Comparison of ENCODE assay signal across 9 mouse cellular contexts in genomic region chr9:55546176-55547010, GRCm38 (mm10). TPM values are rescaled to one million over a fixed set of nuclear protein-coding genes. Genes with fewer than 3 reads are reported as not detected.
DNase-seq lines count a peak whose midpoint lies in the region; ATAC-seq lines count a peak whose summit lies in the region.
"Had no signal": no experiment of that assay in that cellular context is flagged by ENCODE, and none has a peak within 500 bp of the region (broad histone marks: within the 10 kb centered on the region; RNA-seq: fewer than 3 reads in every experiment).

No protein-coding gene starts in this region.

- peak overlapping the region; percentile 29 for H3K4me3 ChIP-seq in forebrain, embryonic 13.5 days
- peak overlapping the region; percentile 28 for H3K4me3 ChIP-seq in hindbrain, embryonic 13.5 days
- peak overlapping the region; percentile 33 for H3K4me3 ChIP-seq in limb, embryonic 13.5 days
- H3K4me3 ChIP-seq in midbrain, embryonic 15.5 days, result peak overlapping the region; percentile 19; the same call in 1 of the 2 replicates

- peaks cover 97% of the 10 kb centered on the region for H3K27me3 ChIP-seq in forebrain, embryonic 13.5 days
- H3K27me3 ChIP-seq in hindbrain, embryonic 13.5 days, result peaks cover 99% of the 10 kb centered on the region
- peaks cover 88% of the 10 kb centered on the region for H3K27me3 ChIP-seq in limb, embryonic 13.5 days
- H3K27me3 ChIP-seq in midbrain, embryonic 15.5 days (replicated peaks), result peaks cover 74% of the 10 kb centered on the region

- no peak overlapping the region for H3K27ac ChIP-seq in forebrain, embryonic 13.5 days
- no peak overlapping the region for H3K27ac ChIP-seq in hindbrain, embryonic 13.5 days
- H3K27ac ChIP-seq in limb, embryonic 13.5 days, result no peak overlapping the region
- no peak overlapping the region for H3K27ac ChIP-seq in midbrain, embryonic 15.5 days

- DNase-seq in CD4-positive, CD25-positive, alpha-beta regulatory T cell, adult 2 months (ENCODE audit: low read depth, low spot score), result peak; percentile 66
- peak; percentile 26 for DNase-seq in adrenal gland, adult 8-10 months
- peak; percentile 51 for DNase-seq in thymus, postnatal 14 days
- DNase-seq in right cerebral cortex, postnatal 36 days (ENCODE audit: low spot score in 2 of 2), result no peak

- peaks cover 39% of the 10 kb centered on the region for H3K4me1 ChIP-seq in forebrain, embryonic 13.5 days
- H3K4me1 ChIP-seq in hindbrain, embryonic 13.5 days (replicated peaks), result peaks cover 37% of the 10 kb centered on the region
- H3K4me1 ChIP-seq in limb, embryonic 13.5 days, result peaks cover 50% of the 10 kb centered on the region
- peaks cover 35% of the 10 kb centered on the region for H3K4me1 ChIP-seq in midbrain, embryonic 15.5 days

- no peaks in the 10 kb centered on the region for H3K9me3 ChIP-seq in forebrain, embryonic 13.5 days (replicated peaks)
- H3K9me3 ChIP-seq in hindbrain, embryonic 13.5 days, result no peaks in the 10 kb centered on the region
- H3K9me3 ChIP-seq in limb, embryonic 13.5 days, result no peaks in the 10 kb centered on the region
- no peaks in the 10 kb centered on the region for H3K9me3 ChIP-seq in midbrain, embryonic 15.5 days

- H3K9ac ChIP-seq in forebrain, embryonic 13.5 days, result no peak overlapping the region
- no peak overlapping the region for H3K9ac ChIP-seq in hindbrain, embryonic 13.5 days
- H3K9ac ChIP-seq in limb, embryonic 13.5 days, result no peak overlapping the region
- H3K9ac ChIP-seq in midbrain, embryonic 15.5 days, result no peak overlapping the region

- H3K36me3 ChIP-seq in forebrain, embryonic 13.5 days (ENCODE audit: poor library complexity, severe bottlenecking), result no peaks in the 10 kb centered on the region
- H3K36me3 ChIP-seq in hindbrain, embryonic 13.5 days, result 0 out of 2 replicates have a peak, but pooled peaks cover under 1% of the 10 kb centered on the region
- H3K36me3 ChIP-seq in limb, embryonic 13.5 days, result no peaks in the 10 kb centered on the region
- H3K36me3 ChIP-seq in midbrain, embryonic 15.5 days (replicated peaks), result no peaks in the 10 kb centered on the region

- peak overlapping the region; percentile 47 for H3K4me2 ChIP-seq in forebrain, embryonic 13.5 days
- H3K4me2 ChIP-seq in hindbrain, embryonic 13.5 days, result peak overlapping the region; percentile 43
- peak overlapping the region; percentile 57 for H3K4me2 ChIP-seq in limb, embryonic 13.5 days (replicated peaks)
- H3K4me2 ChIP-seq in midbrain, embryonic 15.5 days, result peak overlapping the region; percentile 33

- peak; percentile 59 for ATAC-seq in forebrain, embryonic 13.5 days
- peak; percentile 11; the same call in 1 of the 2 replicates for ATAC-seq in hindbrain, embryonic 13.5 days (ENCODE audit: low FRiP score)
- no peak for ATAC-seq in limb, embryonic 13.5 days (ENCODE audit: low FRiP score, low read depth)
- no peak; the same call in 1 of the 2 replicates for ATAC-seq in midbrain, embryonic 15.5 days (replicated peaks)

- 2% methylated on average over 63 of the region's 63 CpGs for WGBS in forebrain, embryonic 13.5 days
- 2% methylated on average over 63 of the region's 63 CpGs for WGBS in hindbrain, embryonic 13.5 days
- 2% methylated on average over 63 of the region's 63 CpGs for WGBS in limb, embryonic 13.5 days
- 2% methylated on average over 63 of the region's 63 CpGs for WGBS in midbrain, embryonic 15.5 days

RNA-seq across cellular contexts. Expression of gene Isl2, which starts 7.9 kb away (rescaled TPM):
- total RNA-seq in adrenal gland, adult 8-10 months (2022), result not detected
- 0.19 TPM in 1 of 2 replicates, not detected in the other for polyA plus RNA-seq in forebrain, embryonic 13.5 days (2015; fragmentation: Nextera tagmentation; extraction: Ambion mirVana)
- polyA plus RNA-seq in hindbrain, embryonic 13.5 days (2015; fragmentation: Nextera tagmentation; extraction: Ambion mirVana), result 11.3 and 12.2 TPM in 2 replicates
- polyA plus RNA-seq in limb, embryonic 13.5 days (2015; fragmentation: Nextera tagmentation; extraction: Ambion mirVana), result 0.65 and 0.79 TPM in 2 replicates
- 2.0 and 3.5 TPM in 2 replicates for polyA plus RNA-seq in midbrain, embryonic 15.5 days (2015; fragmentation: Nextera tagmentation; extraction: Ambion mirVana)
- total RNA-seq: left cerebral cortex, adult 8-10 months had no signal

RNA-seq across cellular contexts. Expression of gene Etfa, which starts 34.4 kb away (rescaled TPM):
- total RNA-seq in adrenal gland, adult 8-10 months (2022), result 100 to 1,000 TPM; 214 to 386 (median 325) TPM
- 119 and 129 TPM in 2 replicates for polyA plus RNA-seq in forebrain, embryonic 13.5 days (2015; fragmentation: Nextera tagmentation; extraction: Ambion mirVana)
- 95.5 and 104 TPM in 2 replicates for polyA plus RNA-seq in hindbrain, embryonic 13.5 days (2015; fragmentation: Nextera tagmentation; extraction: Ambion mirVana)
- 176 and 180 TPM in 2 replicates for polyA plus RNA-seq in limb, embryonic 13.5 days (2015; fragmentation: Nextera tagmentation; extraction: Ambion mirVana)
- polyA plus RNA-seq in midbrain, embryonic 15.5 days (2015; fragmentation: Nextera tagmentation; extraction: Ambion mirVana), result 71.4 and 81.8 TPM in 2 replicates

Comparison
In these comparisons a context has a peak if more than half of its experiments do, and no peak if none do; other contexts are left out.
1. DNase-seq: peak in CD4-positive, CD25-positive, alpha-beta regulatory T cell, adult 2 months (single experiment), adrenal gland, adult 8-10 months (single experiment) and thymus, postnatal 14 days (single experiment); none in right cerebral cortex, postnatal 36 days (0 of 2).
2. ATAC-seq: peak in forebrain, embryonic 13.5 days (single experiment) and hindbrain, embryonic 13.5 days (single experiment); none in limb, embryonic 13.5 days (single experiment) and midbrain, embryonic 15.5 days (single experiment).
3. Peak in every context shown above with its lines, with median percentiles within 50 percentile points of each other: H3K4me2 ChIP-seq and H3K4me3 ChIP-seq.